Mouse (Mus musculus): ENCODE results near the gene Ttll1.
"Not testable (repeated sequence)": the region's sequence is repeated elsewhere in the genome, so short reads cannot be mapped to it uniquely, and the experiment has no call there.

The Ttll1 gene

GRCm38 (mm10) chr15:83523638-83524332 is 13.1 kb upstream of the Ttll1 start:
- no peak for DNase-seq (ENCODE audit: low spot score in 2 of 2)

GRCm38 (mm10) chr15:83523196-83523595 is 12.5 kb upstream of the Ttll1 start:
- no peak for DNase-seq (ENCODE audit: low spot score in 2 of 2)

- no peak for DNase-seq (ENCODE audit: low spot score in 2 of 2)
Measured at GRCm38 (mm10) chr15:83520861-83521382, 10.2 kb upstream of the Ttll1 start.

- peak; percentile 20 to 77 for DNase-seq (ENCODE audit: low spot score in 2 of 2)
Measured at GRCm38 (mm10) chr15:83518215-83519048, 7.7 kb upstream of the Ttll1 start.

- no peak for DNase-seq (ENCODE audit: low spot score in 2 of 2)
Measured at GRCm38 (mm10) chr15:83515018-83515417, 4.3 kb upstream of the Ttll1 start.

GRCm38 (mm10) chr15:83512489-83513281 is 2.0 kb upstream of the Ttll1 start:
- DNase-seq (ENCODE audit: low spot score in 2 of 2) = no peak

- DNase-seq (ENCODE audit: low spot score in 2 of 2) = no peak
Measured at GRCm38 (mm10) chr15:83509950-83510804, 516 bp downstream of the Ttll1 start.

GRCm38 (mm10) chr15:83501483-83501882 is 9.2 kb downstream of the Ttll1 start:
- not testable (repeated sequence) for DNase-seq (ENCODE audit: low spot score in 2 of 2)

GRCm38 (mm10) chr15:83500352-83500751 is 10.3 kb downstream of the Ttll1 start:
- DNase-seq (ENCODE audit: low spot score in 2 of 2) = peak in 1 of 2 experiments; percentile 61

- no peak for DNase-seq (ENCODE audit: low spot score in 2 of 2)
Measured at GRCm38 (mm10) chr15:83499211-83499755, 11.4 kb downstream of the Ttll1 start.

- no peak for DNase-seq (ENCODE audit: low spot score in 2 of 2)
Measured at GRCm38 (mm10) chr15:83497299-83497698, 13.4 kb downstream of the Ttll1 start.

GRCm38 (mm10) chr15:83495787-83496367 is 14.8 kb downstream of the Ttll1 start:
- DNase-seq (ENCODE audit: low spot score in 2 of 2) = no peak

- no peak for DNase-seq (ENCODE audit: low spot score in 2 of 2)
Measured at GRCm38 (mm10) chr15:83495195-83495594, 15.5 kb downstream of the Ttll1 start.

GRCm38 (mm10) chr15:83494572-83494920 is 16.1 kb downstream of the Ttll1 start:
- no peak for DNase-seq (ENCODE audit: low spot score in 2 of 2)

- DNase-seq (ENCODE audit: low spot score in 2 of 2) = no peak
Measured at GRCm38 (mm10) chr15:83493856-83494571, 16.7 kb downstream of the Ttll1 start.

GRCm38 (mm10) chr15:83491891-83492290 is 18.8 kb downstream of the Ttll1 start:
- DNase-seq (ENCODE audit: low spot score in 2 of 2) = no peak

GRCm38 (mm10) chr15:83489471-83489870 is 21.2 kb downstream of the Ttll1 start:
- DNase-seq (ENCODE audit: low spot score in 2 of 2) = no peak

GRCm38 (mm10) chr15:83487477-83488115 is 23.1 kb downstream of the Ttll1 start:
- DNase-seq (ENCODE audit: low spot score in 2 of 2) = no peak

GRCm38 (mm10) chr15:83484311-83484710 is 26.4 kb downstream of the Ttll1 start:
- DNase-seq (ENCODE audit: low spot score in 2 of 2) = no peak
